Mouse (Mus musculus) hindbrain, embryonic 13.5 days (tissue): ENCODE results near the gene Tmprss9. TPM values are rescaled to one million over a fixed set of nuclear protein-coding genes. Genes with fewer than 3 reads are reported as not detected.

Experiments
- ATAC-seq: fragments of 200-750 bp; cut with Nextera tagmentation; 2 replicates; pipeline ENCODE4 v1.8.0; 2017; ENCODE audit warnings: moderate TSS enrichment; ENCODE audit not compliant: low FRiP score
- H3K27ac ChIP-seq: fragments of 300-500 bp; sonication (generic); 2 replicates; pipeline ENCODE4 v1.5.1; 2015; ENCODE audit warnings: inconsistent platforms, mild to moderate bottlenecking, moderate library complexity
- H3K27me3 ChIP-seq: fragments of 300-500 bp; sonication (generic); 2 replicates; pipeline ENCODE4 v1.6.1; 2015; ENCODE audit warnings: mild to moderate bottlenecking, inconsistent platforms
- H3K36me3 ChIP-seq: fragments of 300-500 bp; sonication (generic); 2 replicates; pipeline ENCODE4 v1.6.1; 2015; ENCODE audit warnings: mild to moderate bottlenecking, inconsistent platforms
- H3K4me1 ChIP-seq: fragments of 300-500 bp; sonication (generic); replicated peaks from 2 replicates; pipeline ENCODE4 v1.6.1; 2015; ENCODE audit warnings: inconsistent platforms
- H3K4me2 ChIP-seq: fragments of 300-500 bp; sonication (generic); 2 replicates; pipeline ENCODE4 v1.6.1; 2015; ENCODE audit warnings: inconsistent platforms, mild to moderate bottlenecking, moderate library complexity
- H3K4me3 ChIP-seq: fragments of 300-500 bp; sonication (generic); 2 replicates; pipeline ENCODE4 v1.5.1; 2015; ENCODE audit warnings: mild to moderate bottlenecking, inconsistent platforms
- H3K9ac ChIP-seq: fragments of 300-500 bp; sonication (generic); 2 replicates; pipeline ENCODE4 v1.6.1; 2015; ENCODE audit warnings: mild to moderate bottlenecking, inconsistent platforms
- H3K9me3 ChIP-seq: fragments of 300-500 bp; sonication (generic); 2 replicates; pipeline ENCODE4 v1.6.1; 2016; ENCODE audit warnings: inconsistent platforms
- WGBS: fragments of 180-500 bp; shearing (Covaris S2); methylation state at CpG from one replicate; pipeline ENCODE4 v1.1.7; 2015; 5-methylcytosine and 5-hydroxymethylcytosine counted together
- polyA plus RNA-seq: library from polyadenylated mRNA; unstranded; fragments of >200 nt; fragmentation: Nextera tagmentation; extraction: Ambion mirVana; gene quantifications from 2 replicates; pipeline ENCODE4 v1.2.1, GENCODE M21; 2015

Gene Tmprss9
- polyA plus RNA-seq, 1 experiment from 2014 or later, result 0.13 TPM

DNA sequence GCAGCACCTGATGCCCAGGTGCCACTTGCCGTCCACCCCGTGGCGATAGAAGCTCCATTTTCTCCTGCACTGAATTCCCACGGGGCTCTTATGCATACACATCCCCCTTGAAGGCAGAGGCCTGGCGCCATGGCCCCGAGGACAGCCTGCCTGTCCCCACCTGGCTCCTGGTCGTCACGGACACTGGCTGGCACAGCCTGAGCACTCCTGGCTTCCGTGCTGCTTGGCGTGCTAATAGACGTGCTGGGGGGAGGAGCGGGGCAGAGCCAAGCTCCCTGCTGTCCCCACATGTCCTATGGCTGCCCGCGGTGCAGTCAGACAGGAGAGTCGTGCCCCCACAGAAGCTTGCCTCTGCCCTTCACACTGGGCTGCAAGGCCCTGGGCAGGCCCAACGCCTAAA, 7.2 kb upstream of the Tmprss9 start:
- Histone ChIP-seq H3K27ac (no peak overlapping the region; the same call in 1 of the 2 replicates), H3K9me3 (no peaks in the 10 kb centered on the region), H3K4me3 (no peak overlapping the region), H3K36me3 (peaks cover 76% of the 10 kb centered on the region), H3K27me3 (no peaks in the 10 kb centered on the region), H3K4me2 (no peak overlapping the region), H3K9ac (peak overlapping the region; percentile 24; the same call in 1 of the 2 replicates), H3K4me1 (peaks cover 9% of the 10 kb centered on the region; the same call in 1 of the 2 replicates)
- ATAC-seq, result no peak
- WGBS, result 79% methylated on average over 16 of the region's 16 CpGs

GRCm38 (mm10) chr10:80870993-80871392, 655 bp upstream of the Tmprss9 start:
- Histone ChIP-seq H3K4me3 (no peak overlapping the region), H3K27ac (no peak overlapping the region), H3K9ac (no peak overlapping the region), H3K4me1 (peaks cover 4% of the 10 kb centered on the region; the same call in 1 of the 2 replicates), H3K4me2 (no peak overlapping the region), H3K36me3 (peaks cover 28% of the 10 kb centered on the region), H3K27me3 (peaks cover 12% of the 10 kb centered on the region; the same call in 1 of the 2 replicates), H3K9me3 (no peaks in the 10 kb centered on the region)
- ATAC-seq, result no peak
- WGBS, result 84% methylated on average over 4 of the region's 6 CpGs

- H3K36me3 ChIP-seq, result no peaks in the 10 kb centered on the region
- 74% methylated on average over 9 of the region's 9 CpGs for WGBS
- ATAC-seq, result no peak
- H3K9me3 ChIP-seq, result no peaks in the 10 kb centered on the region
- no peak overlapping the region for H3K4me2 ChIP-seq
- H3K27me3 ChIP-seq, result peaks cover 12% of the 10 kb centered on the region; the same call in 1 of the 2 replicates
- H3K9ac ChIP-seq, result no peak overlapping the region
- peaks cover 4% of the 10 kb centered on the region; the same call in 1 of the 2 replicates for H3K4me1 ChIP-seq
- H3K27ac ChIP-seq, result no peak overlapping the region
- H3K4me3 ChIP-seq, result no peak overlapping the region
Observed at GRCm38 (mm10) chr10:80874035-80874434, 2.4 kb downstream of the Tmprss9 start.

GRCm38 (mm10) chr10:80876028-80876427, 4.4 kb downstream of the Tmprss9 start:
- no peak for ATAC-seq
- 34% methylated on average over 5 of the region's 5 CpGs for WGBS
- H3K9me3 ChIP-seq, result no peaks in the 10 kb centered on the region
- H3K4me1 ChIP-seq, result peaks cover 4% of the 10 kb centered on the region; the same call in 1 of the 2 replicates
- H3K9ac ChIP-seq, result no peak overlapping the region
- no peak overlapping the region for H3K27ac ChIP-seq
- no peaks in the 10 kb centered on the region for H3K36me3 ChIP-seq
- peaks cover 15% of the 10 kb centered on the region; the same call in 1 of the 2 replicates for H3K27me3 ChIP-seq
- H3K4me3 ChIP-seq, result no peak overlapping the region
- H3K4me2 ChIP-seq, result no peak overlapping the region

GRCm38 (mm10) chr10:80876594-80876993, 4.9 kb downstream of the Tmprss9 start:
- H3K36me3 ChIP-seq, result no peaks in the 10 kb centered on the region
- H3K27me3 ChIP-seq, result peaks cover 15% of the 10 kb centered on the region; the same call in 1 of the 2 replicates
- no peaks in the 10 kb centered on the region for H3K9me3 ChIP-seq
- 28% methylated on average over 3 of the region's 3 CpGs for WGBS
- H3K4me1 ChIP-seq, result peaks cover 4% of the 10 kb centered on the region; the same call in 1 of the 2 replicates
- H3K4me2 ChIP-seq, result no peak overlapping the region
- no peak overlapping the region for H3K4me3 ChIP-seq
- H3K9ac ChIP-seq, result 0 out of 2 replicates have a peak overlapping the region, but pooled peaks have one; percentile 19
- no peak for ATAC-seq
- no peak overlapping the region for H3K27ac ChIP-seq

- no peaks in the 10 kb centered on the region for H3K4me1 ChIP-seq
- 20% methylated on average over 5 of the region's 5 CpGs for WGBS
- 0 out of 2 replicates have a peak, but pooled peaks cover 3% of the 10 kb centered on the region for H3K27me3 ChIP-seq
- no peak overlapping the region for H3K4me2 ChIP-seq
- no peak overlapping the region for H3K9ac ChIP-seq
- H3K4me3 ChIP-seq, result no peak overlapping the region
- no peaks in the 10 kb centered on the region for H3K9me3 ChIP-seq
- no peaks in the 10 kb centered on the region for H3K36me3 ChIP-seq
- H3K27ac ChIP-seq, result no peak overlapping the region
- no peak for ATAC-seq
Observed at GRCm38 (mm10) chr10:80880131-80880641, 8.5 kb downstream of the Tmprss9 start.

- no peak for ATAC-seq
- no peaks in the 10 kb centered on the region for H3K4me1 ChIP-seq
- H3K36me3 ChIP-seq, result no peaks in the 10 kb centered on the region
- 0 out of 2 replicates have a peak, but pooled peaks cover 3% of the 10 kb centered on the region for H3K27me3 ChIP-seq
- H3K4me2 ChIP-seq, result no peak overlapping the region
- H3K9ac ChIP-seq, result no peak overlapping the region
- H3K4me3 ChIP-seq, result no peak overlapping the region
- WGBS, result 78% methylated on average over 2 of the region's 2 CpGs
- H3K27ac ChIP-seq, result no peak overlapping the region
- no peaks in the 10 kb centered on the region for H3K9me3 ChIP-seq
Observed at GRCm38 (mm10) chr10:80880901-80881300, 9.3 kb downstream of the Tmprss9 start.

DNA sequence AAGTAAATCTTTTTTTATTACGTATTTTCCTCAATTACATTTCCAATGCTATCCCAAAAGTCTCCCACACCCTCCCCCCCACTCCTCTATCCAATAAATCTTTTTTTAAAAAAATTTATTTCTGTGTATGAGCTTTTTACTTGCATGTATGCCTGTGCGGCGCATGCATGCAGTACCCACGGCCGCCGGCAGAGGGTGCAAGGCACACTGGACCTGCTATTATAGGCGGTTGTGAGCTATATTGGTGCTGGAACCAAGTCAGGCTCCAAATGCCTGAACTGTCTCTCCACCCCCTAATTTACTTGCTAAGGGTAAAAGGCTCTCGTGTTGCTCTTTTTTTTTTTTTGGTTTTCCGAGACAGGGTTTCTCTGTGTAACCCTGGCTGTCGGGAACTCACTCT, 9.7 kb downstream of the Tmprss9 start:
- Histone ChIP-seq H3K9me3 (no peaks in the 10 kb centered on the region), H3K4me2 (no peak overlapping the region), H3K36me3 (no peaks in the 10 kb centered on the region), H3K9ac (no peak overlapping the region), H3K4me1 (no peaks in the 10 kb centered on the region), H3K27ac (no peak overlapping the region), H3K4me3 (no peak overlapping the region), H3K27me3 (0 out of 2 replicates have a peak, but pooled peaks cover 3% of the 10 kb centered on the region)
- no peak for ATAC-seq
- WGBS, result 26% methylated on average over 10 of the region's 10 CpGs

GRCm38 (mm10) chr10:80887181-80887580, 15.5 kb downstream of the Tmprss9 start:
- no peaks in the 10 kb centered on the region for H3K4me1 ChIP-seq
- peak overlapping the region; percentile 49; the same call in 1 of the 2 replicates for H3K9ac ChIP-seq
- H3K36me3 ChIP-seq, result no peaks in the 10 kb centered on the region
- H3K9me3 ChIP-seq, result no peaks in the 10 kb centered on the region
- no peak overlapping the region for H3K4me3 ChIP-seq
- ATAC-seq, result no peak
- H3K4me2 ChIP-seq, result no peak overlapping the region
- H3K27me3 ChIP-seq, result peaks cover 27% of the 10 kb centered on the region
- H3K27ac ChIP-seq, result no peak overlapping the region
- WGBS, result 71% methylated on average over 11 of the region's 11 CpGs

DNA sequence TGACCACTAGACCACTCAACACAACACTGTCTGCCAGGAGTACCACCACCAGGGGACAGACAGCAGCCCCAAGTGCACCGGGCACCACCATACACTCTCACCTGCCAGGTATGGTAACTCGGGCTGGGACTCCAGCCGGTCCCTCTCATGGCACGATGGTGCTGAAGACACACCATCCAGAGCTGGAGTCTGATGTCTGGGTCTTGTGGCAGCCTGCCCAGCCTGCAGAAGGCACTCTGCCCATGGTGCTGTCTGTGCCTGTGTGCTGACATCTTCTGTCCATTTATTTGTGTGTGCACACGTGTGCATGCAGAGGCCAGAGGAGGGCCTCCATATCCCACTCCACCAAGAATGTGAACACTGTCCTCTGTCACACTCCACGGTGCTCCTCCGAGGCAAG, 23.5 kb downstream of the Tmprss9 start:
- H3K4me2 ChIP-seq, result no peak overlapping the region
- H3K27ac ChIP-seq, result no peak overlapping the region
- H3K27me3 ChIP-seq, result peaks cover 1% of the 10 kb centered on the region
- peak overlapping the region; percentile 19; the same call in 1 of the 2 replicates for H3K9ac ChIP-seq
- H3K36me3 ChIP-seq, result peaks cover 13% of the 10 kb centered on the region
- peaks cover 25% of the 10 kb centered on the region for H3K4me1 ChIP-seq
- no peak overlapping the region for H3K4me3 ChIP-seq
- no peaks in the 10 kb centered on the region for H3K9me3 ChIP-seq
- no peak for ATAC-seq
- WGBS, result 87% methylated on average over 7 of the region's 7 CpGs

- Histone ChIP-seq H3K4me1 (peaks cover 26% of the 10 kb centered on the region), H3K27me3 (no peaks in the 10 kb centered on the region), H3K9me3 (no peaks in the 10 kb centered on the region), H3K9ac (peak overlapping the region; percentile 19; the same call in 1 of the 2 replicates), H3K36me3 (peaks cover 13% of the 10 kb centered on the region), H3K4me2 (no peak overlapping the region), H3K4me3 (no peak overlapping the region), H3K27ac (no peak overlapping the region)
- WGBS, result 83% methylated on average over 6 of the region's 6 CpGs
- ATAC-seq, result no peak
Observed at GRCm38 (mm10) chr10:80895697-80896096, 24.0 kb downstream of the Tmprss9 start.

- Histone ChIP-seq H3K27me3 (no peaks in the 10 kb centered on the region), H3K4me1 (peaks cover 30% of the 10 kb centered on the region), H3K36me3 (peaks cover 14% of the 10 kb centered on the region), H3K27ac (no peak overlapping the region), H3K9me3 (no peaks in the 10 kb centered on the region), H3K4me2 (no peak overlapping the region), H3K9ac (no peak overlapping the region), H3K4me3 (no peak overlapping the region)
- no peak for ATAC-seq
- WGBS, result 73% methylated on average over 24 of the region's 24 CpGs
Observed at GRCm38 (mm10) chr10:80896581-80897485, 25.2 kb downstream of the Tmprss9 start.
